Mouse (Mus musculus) spleen, adult 2 months (tissue): ENCODE data around the gene Wdr93.

Experiments used
- CTCF ChIP-seq: fragments of 200-500 bp; IDR thresholded peaks from 2 replicates; pipeline ENCODE4 v1.5.1; 2011; ENCODE audit warnings: mild to moderate bottlenecking, inconsistent platforms; ENCODE audit not compliant: insufficient read depth, insufficient read length, insufficient replicate concordance; ENCODE audit errors: extremely low read depth
- POLR2A ChIP-seq: fragments of 200-500 bp; IDR thresholded peaks from 2 replicates; pipeline ENCODE4 v1.6.1; 2011; ENCODE audit warnings: low read depth, low read length, inconsistent platforms

- no peak for TF ChIP-seq POLR2A
- no peak for TF ChIP-seq CTCF
Observed at GRCm38 (mm10) chr7:79761124-79761876, 18.3 kb downstream of the Wdr93 start.
